Mouse (Mus musculus): ENCODE data around the gene Anks1b. TPM values are rescaled to one million over a fixed set of nuclear protein-coding genes. Genes with fewer than 3 reads are reported as not detected.

Anks1b gene
- polyA plus RNA-seq, 1 experiment from 2014 or later, result 0.25 TPM

- Histone ChIP-seq H3K4me1 (replicated peaks) (no peaks in the 10 kb centered on the region), H3K9me3 (replicated peaks) (no peaks in the 10 kb centered on the region), H3K27me3 (no peaks in the 10 kb centered on the region), H3K4me3 (replicated peaks) (no peak overlapping the region), H3K27ac (no peak overlapping the region), H3K36me3 (no peaks in the 10 kb centered on the region), H3K4me2 (no peak overlapping the region), H3K9ac (no peak overlapping the region)
- 53% methylated on average over 3 of the region's 3 CpGs for WGBS (ENCODE audit: insufficient replicate concordance)
- DNase-seq, result no peak
- ATAC-seq (ENCODE audit: low read depth), result no peak
Measured at GRCm38 (mm10) chr10:90683813-90684212, 810.5 kb downstream of the Anks1b start.

GRCm38 (mm10) chr10:90685367-90685766, 812.1 kb downstream of the Anks1b start:
- Histone ChIP-seq H3K4me2 (no peak overlapping the region), H3K9ac (no peak overlapping the region), H3K27ac (no peak overlapping the region), H3K36me3 (no peaks in the 10 kb centered on the region), H3K4me3 (replicated peaks) (no peak overlapping the region), H3K4me1 (replicated peaks) (no peaks in the 10 kb centered on the region), H3K9me3 (replicated peaks) (no peaks in the 10 kb centered on the region), H3K27me3 (no peaks in the 10 kb centered on the region)
- DNase-seq (no peak), ATAC-seq (ENCODE audit: low read depth) (no peak)
- WGBS (ENCODE audit: insufficient replicate concordance), result 45% methylated on average over 4 of the region's 4 CpGs

GRCm38 (mm10) chr10:90688153-90688552, 814.8 kb downstream of the Anks1b start:
- DNase-seq, result no peak
- no peak overlapping the region for H3K4me3 ChIP-seq (replicated peaks)
- 90% methylated on average over 5 of the region's 5 CpGs for whole genome bisulfite sequencing (ENCODE audit: insufficient replicate concordance)

GRCm38 (mm10) chr10:90688696-90689252, 815.5 kb downstream of the Anks1b start:
- Histone ChIP-seq H3K27ac (no peak overlapping the region), H3K4me3 (replicated peaks) (no peak overlapping the region), H3K27me3 (no peaks in the 10 kb centered on the region), H3K9ac (no peak overlapping the region), H3K4me1 (replicated peaks) (no peaks in the 10 kb centered on the region), H3K36me3 (no peaks in the 10 kb centered on the region), H3K9me3 (replicated peaks) (no peaks in the 10 kb centered on the region), H3K4me2 (no peak overlapping the region)
- DNase-seq (no peak), ATAC-seq (ENCODE audit: low read depth) (no peak)
- 75% methylated on average over 13 of the region's 13 CpGs for WGBS (ENCODE audit: insufficient replicate concordance)

More at GRCm38 (mm10) chr10:90688153-90688552, 814.8 kb downstream of the Anks1b start:
- H3K27ac ChIP-seq, result no peak overlapping the region
- H3K9ac ChIP-seq, result no peak overlapping the region
- no peaks in the 10 kb centered on the region for H3K9me3 ChIP-seq (replicated peaks)
- H3K36me3 ChIP-seq, result no peaks in the 10 kb centered on the region
- no peak for ATAC-seq (ENCODE audit: low read depth)
- no peak overlapping the region for H3K4me2 ChIP-seq
- H3K27me3 ChIP-seq, result no peaks in the 10 kb centered on the region
- no peaks in the 10 kb centered on the region for H3K4me1 ChIP-seq (replicated peaks)

- Histone ChIP-seq H3K4me3 (replicated peaks) (no peak overlapping the region), H3K4me1 (replicated peaks) (no peaks in the 10 kb centered on the region), H3K27me3 (no peaks in the 10 kb centered on the region), H3K36me3 (no peaks in the 10 kb centered on the region), H3K4me2 (no peak overlapping the region), H3K27ac (no peak overlapping the region), H3K9me3 (replicated peaks) (no peaks in the 10 kb centered on the region), H3K9ac (no peak overlapping the region)
- DNase-seq, result peak; percentile 8
- WGBS (ENCODE audit: insufficient replicate concordance), result 51% methylated on average over 11 of the region's 11 CpGs
- no peak for ATAC-seq (ENCODE audit: low read depth)
Measured at GRCm38 (mm10) chr10:90689854-90690513, 816.7 kb downstream of the Anks1b start.

GRCm38 (mm10) chr10:90696687-90697086, 823.4 kb downstream of the Anks1b start:
- H3K36me3 ChIP-seq, result no peaks in the 10 kb centered on the region
- H3K27me3 ChIP-seq, result no peaks in the 10 kb centered on the region
- no peaks in the 10 kb centered on the region for H3K9me3 ChIP-seq (replicated peaks)
- H3K4me2 ChIP-seq, result no peak overlapping the region
- 59% methylated on average over 5 of the region's 5 CpGs for WGBS (ENCODE audit: insufficient replicate concordance)
- DNase-seq, result no peak
- no peaks in the 10 kb centered on the region for H3K4me1 ChIP-seq (replicated peaks)
- no peak overlapping the region for H3K9ac ChIP-seq
- no peak overlapping the region for H3K27ac ChIP-seq
- H3K4me3 ChIP-seq (replicated peaks), result no peak overlapping the region
- ATAC-seq (ENCODE audit: low read depth), result no peak

GRCm38 (mm10) chr10:90697413-90697812, 824.1 kb downstream of the Anks1b start:
- Histone ChIP-seq H3K4me3 (replicated peaks) (no peak overlapping the region), H3K4me1 (replicated peaks) (no peaks in the 10 kb centered on the region), H3K27ac (no peak overlapping the region), H3K9me3 (replicated peaks) (no peaks in the 10 kb centered on the region), H3K9ac (no peak overlapping the region), H3K36me3 (no peaks in the 10 kb centered on the region), H3K27me3 (no peaks in the 10 kb centered on the region), H3K4me2 (no peak overlapping the region)
- 55% methylated on average over 8 of the region's 8 CpGs for WGBS (ENCODE audit: insufficient replicate concordance)
- DNase-seq (no peak), ATAC-seq (ENCODE audit: low read depth) (no peak)

- no peaks in the 10 kb centered on the region for H3K27me3 ChIP-seq
- H3K9ac ChIP-seq, result no peak overlapping the region
- no peaks in the 10 kb centered on the region for H3K36me3 ChIP-seq
- ATAC-seq (ENCODE audit: low read depth), result no peak
- no peaks in the 10 kb centered on the region for H3K4me1 ChIP-seq (replicated peaks)
- no peaks in the 10 kb centered on the region for H3K9me3 ChIP-seq (replicated peaks)
- no peak overlapping the region for H3K4me3 ChIP-seq (replicated peaks)
- 68% methylated on average over 12 of the region's 12 CpGs for WGBS (ENCODE audit: insufficient replicate concordance)
- DNase-seq, result no peak
- H3K27ac ChIP-seq, result no peak overlapping the region
- H3K4me2 ChIP-seq, result no peak overlapping the region
Measured at GRCm38 (mm10) chr10:90699211-90699610, 825.9 kb downstream of the Anks1b start.

- Histone ChIP-seq H3K27me3 (no peaks in the 10 kb centered on the region), H3K36me3 (no peaks in the 10 kb centered on the region), H3K9me3 (replicated peaks) (no peaks in the 10 kb centered on the region), H3K4me2 (no peak overlapping the region), H3K4me3 (replicated peaks) (no peak overlapping the region), H3K9ac (no peak overlapping the region), H3K4me1 (replicated peaks) (no peaks in the 10 kb centered on the region), H3K27ac (no peak overlapping the region)
- ATAC-seq (ENCODE audit: low read depth), result no peak
- WGBS (ENCODE audit: insufficient replicate concordance), result 72% methylated on average over 10 of the region's 10 CpGs
- no peak for DNase-seq
Measured at GRCm38 (mm10) chr10:90704602-90705001, 831.3 kb downstream of the Anks1b start.

- ATAC-seq (ENCODE audit: low read depth) (no peak), DNase-seq (no peak)
- no peaks in the 10 kb centered on the region for H3K36me3 ChIP-seq
- H3K27me3 ChIP-seq, result no peaks in the 10 kb centered on the region
- H3K27ac ChIP-seq, result no peak overlapping the region
- no peak overlapping the region for H3K4me2 ChIP-seq
- no peak overlapping the region for H3K4me3 ChIP-seq (replicated peaks)
- WGBS (ENCODE audit: insufficient replicate concordance), result 58% methylated on average over 11 of the region's 11 CpGs
- H3K4me1 ChIP-seq (replicated peaks), result no peaks in the 10 kb centered on the region
- H3K9me3 ChIP-seq (replicated peaks), result no peaks in the 10 kb centered on the region
- H3K9ac ChIP-seq, result no peak overlapping the region
Measured at GRCm38 (mm10) chr10:90708822-90709601, 835.7 kb downstream of the Anks1b start.

- no peak overlapping the region for H3K9ac ChIP-seq
- no peaks in the 10 kb centered on the region for H3K9me3 ChIP-seq (replicated peaks)
- H3K27me3 ChIP-seq, result no peaks in the 10 kb centered on the region
- no peak overlapping the region for H3K27ac ChIP-seq
- ATAC-seq (ENCODE audit: low read depth) (no peak), DNase-seq (no peak)
- 19% methylated on average over 5 of the region's 5 CpGs for WGBS (ENCODE audit: insufficient replicate concordance)
- H3K4me2 ChIP-seq, result no peak overlapping the region
- no peak overlapping the region for H3K4me3 ChIP-seq (replicated peaks)
- no peaks in the 10 kb centered on the region for H3K36me3 ChIP-seq
- no peaks in the 10 kb centered on the region for H3K4me1 ChIP-seq (replicated peaks)
Measured at GRCm38 (mm10) chr10:90709602-90709931, 836.3 kb downstream of the Anks1b start.

Measured in liver, embryonic 13.5 days (tissue).